Mouse (Mus musculus): ENCODE measurements around the gene Plod3.

DNA sequence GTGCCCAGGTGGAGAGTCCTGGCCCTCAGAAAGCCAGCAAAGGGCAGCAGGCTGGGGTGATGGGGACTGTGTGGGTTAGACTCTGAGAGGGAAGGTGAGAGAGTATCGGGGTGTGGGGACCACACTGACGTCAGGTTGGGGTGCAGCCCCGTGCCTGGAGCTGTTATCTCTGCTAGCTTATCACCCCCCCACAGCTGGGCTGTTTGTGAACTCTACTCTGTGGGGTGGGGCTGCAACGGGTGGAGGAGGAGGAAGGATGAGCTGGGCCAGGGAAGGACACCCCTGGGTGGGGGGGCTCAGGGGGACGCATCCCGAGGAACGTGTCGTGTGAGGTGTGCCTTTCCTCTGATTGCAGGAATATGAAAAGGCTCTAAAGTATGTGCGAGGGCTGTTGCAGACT, 21.6 kb upstream of the Plod3 start:
- TF ChIP-seq POLR2A (IDR thresholded peaks at IDR 0.05; ENCODE audit: low read depth, low read length), result peak; percentile 66; the same call in 1 of the 2 replicates
- no peak for TF ChIP-seq CTCF (IDR thresholded peaks at IDR 0.05; ENCODE audit: extremely low read depth, insufficient read length, insufficient replicate concordance, low read depth, low read length)
